ENCODE assay signal across 22 mouse cellular contexts in the genomic region with DNA sequence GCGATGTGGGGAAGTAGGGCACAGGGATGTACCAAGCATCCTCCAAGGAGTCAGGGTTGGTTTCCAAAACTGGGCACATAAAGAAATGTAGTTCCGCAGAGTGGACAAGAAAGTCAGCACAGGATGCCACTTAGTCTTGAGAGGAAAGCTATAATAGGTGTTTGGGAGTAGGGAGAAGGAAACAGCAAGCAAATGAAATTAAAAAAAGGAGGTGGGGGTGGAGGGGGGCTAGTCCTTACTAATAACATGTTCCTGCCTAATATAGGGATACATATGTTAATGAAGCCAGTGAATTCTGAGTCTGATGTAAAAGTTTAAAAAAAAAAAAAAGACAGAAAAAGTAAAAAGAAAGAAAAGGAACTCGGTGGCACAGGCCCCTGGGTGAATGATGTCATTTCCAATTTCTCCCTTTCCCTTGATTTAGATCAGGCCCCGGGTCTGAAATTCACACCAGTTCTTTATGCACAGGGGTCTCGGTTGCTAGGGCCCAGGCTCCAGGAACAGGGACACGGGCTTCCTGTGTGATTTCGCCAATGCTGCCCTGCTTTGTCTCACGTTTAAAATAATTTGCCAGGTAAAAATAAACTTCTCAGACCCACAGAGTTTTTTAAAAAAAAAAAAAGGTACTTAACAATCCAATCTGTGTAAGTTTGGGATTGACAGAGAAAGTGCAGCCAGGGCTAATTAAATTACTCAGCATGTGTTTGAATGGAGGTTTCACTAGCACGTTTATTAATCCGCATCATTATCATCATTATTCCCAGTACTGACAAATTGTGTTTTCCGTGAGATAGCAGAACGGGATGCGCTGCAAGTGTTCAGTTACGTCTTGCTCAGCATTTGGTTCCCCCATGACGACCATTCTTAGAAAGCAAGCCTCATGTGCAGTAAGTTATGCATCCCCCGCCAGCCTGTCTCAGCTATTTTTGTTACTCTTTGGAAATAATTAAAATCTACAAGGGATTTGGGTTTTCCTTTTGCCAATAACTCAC.
DNase-seq lines count a peak whose midpoint lies in the region; ATAC-seq and TF ChIP-seq lines count a peak whose summit lies in the region.
"Had no signal": no experiment of that assay in that cellular context is flagged by ENCODE, and none has a peak within 500 bp of the region (broad histone marks: within the 10 kb centered on the region; RNA-seq: fewer than 3 reads in every experiment).

No protein-coding gene starts in this region.

- no peak overlapping the region; the same call in 1 of the 2 replicates for H3K27ac ChIP-seq in embryonic facial prominence, embryonic 11.5 days (replicated peaks; ENCODE audit: low read depth, low read length)
- peak overlapping the region; percentile 31 for H3K27ac ChIP-seq in forebrain, embryonic 15.5 days (replicated peaks)
- H3K27ac ChIP-seq in midbrain, embryonic 16.5 days (ENCODE audit: low read length), result no peak overlapping the region
- no peak overlapping the region for H3K27ac ChIP-seq in lung, postnatal 0 days (ENCODE audit: low read length)
- H3K27ac ChIP-seq: embryonic facial prominence, embryonic 15.5 days; layer of hippocampus, adult 2 months; liver, embryonic 12.5 days; lung, embryonic 15.5 days; stomach, embryonic 15.5 days had no signal

- DNase-seq in layer of hippocampus, adult 9-10 months (ENCODE audit: low spot score), result peak; percentile 3
- DNase-seq in layer of hippocampus, postnatal 10 days (ENCODE audit: low spot score in 2 of 2), result no peak
- DNase-seq in embryonic facial prominence, embryonic 11.5 days (ENCODE audit: low spot score), result peak; percentile 71
- no peak for DNase-seq in liver
- no peak for DNase-seq in lung, postnatal 0 days (ENCODE audit: low spot score)
- DNase-seq in urinary bladder, postnatal 14 days (ENCODE audit: low spot score), result no peak
- DNase-seq: adrenal gland, postnatal 10 days; cerebellum, adult 8-10 months; gastrocnemius, postnatal 25 days; heart, postnatal 36 days; thymus, postnatal 14 days had no signal

- H3K4me3 ChIP-seq in embryonic facial prominence, embryonic 11.5 days (ENCODE audit: low read depth, low read length), result no peak overlapping the region
- H3K4me3 ChIP-seq in forebrain, embryonic 15.5 days, result no peak overlapping the region
- H3K4me3 ChIP-seq in midbrain, embryonic 16.5 days (ENCODE audit: low read depth, low read length), result no peak overlapping the region
- H3K4me3 ChIP-seq in lung, postnatal 0 days (ENCODE audit: low read depth, low read length), result no peak overlapping the region
- H3K4me3 ChIP-seq: embryonic facial prominence, embryonic 15.5 days; heart, embryonic 12.5 days; layer of hippocampus, adult 2 months; liver, embryonic 12.5 days; lung, embryonic 15.5 days; megakaryocyte, embryonic 14.5 days; stomach, embryonic 15.5 days had no signal

- WGBS in embryonic facial prominence, embryonic 11.5 days, result 48% methylated on average over 16 of the region's 16 CpGs
- WGBS in forebrain, embryonic 15.5 days, result 23% methylated on average over 16 of the region's 16 CpGs
- WGBS in midbrain, embryonic 16.5 days, result 45% methylated on average over 16 of the region's 16 CpGs
- WGBS in lung, postnatal 0 days, result 75% methylated on average over 16 of the region's 16 CpGs

- H3K4me2 ChIP-seq in embryonic facial prominence, embryonic 11.5 days (ENCODE audit: low read depth, low read length), result no peak overlapping the region
- no peak overlapping the region for H3K4me2 ChIP-seq in forebrain, embryonic 15.5 days (replicated peaks)
- H3K4me2 ChIP-seq in midbrain, embryonic 16.5 days (ENCODE audit: low read length), result no peak overlapping the region
- no peak overlapping the region for H3K4me2 ChIP-seq in lung, postnatal 0 days (replicated peaks; ENCODE audit: low read depth, low read length)
- H3K4me2 ChIP-seq: embryonic facial prominence, embryonic 15.5 days; heart, embryonic 12.5 days; liver, embryonic 12.5 days; lung, embryonic 15.5 days; stomach, embryonic 15.5 days had no signal

- TF ChIP-seq CTCF in lung, postnatal 0 days (IDR thresholded peaks at IDR 0.05), result no peak

- H3K9me3 ChIP-seq in embryonic facial prominence, embryonic 11.5 days (replicated peaks; ENCODE audit: control insufficient read depth, low read length), result no peaks in the 10 kb centered on the region
- no peaks in the 10 kb centered on the region for H3K9me3 ChIP-seq in forebrain, embryonic 15.5 days
- H3K9me3 ChIP-seq in midbrain, embryonic 16.5 days (replicated peaks; ENCODE audit: control insufficient read depth, low read length, poor library complexity, severe bottlenecking), result no peaks in the 10 kb centered on the region
- H3K9me3 ChIP-seq in lung, postnatal 0 days (ENCODE audit: low read length), result no peaks in the 10 kb centered on the region
- H3K9me3 ChIP-seq: embryonic facial prominence, embryonic 15.5 days; G1E; heart, embryonic 12.5 days; liver, embryonic 12.5 days; lung, embryonic 15.5 days; stomach, embryonic 15.5 days had no signal

- no peaks in the 10 kb centered on the region for H3K4me1 ChIP-seq in embryonic facial prominence, embryonic 11.5 days (ENCODE audit: control insufficient read depth, insufficient read depth, low read length)
- H3K4me1 ChIP-seq in forebrain, embryonic 15.5 days, result peaks cover 19% of the 10 kb centered on the region
- peaks cover 8% of the 10 kb centered on the region; the same call in 1 of the 2 replicates for H3K4me1 ChIP-seq in midbrain, embryonic 16.5 days (ENCODE audit: control insufficient read depth, insufficient read depth, low read length)
- no peaks in the 10 kb centered on the region for H3K4me1 ChIP-seq in lung, postnatal 0 days (ENCODE audit: insufficient read depth, low read depth, low read length)
- H3K4me1 ChIP-seq: embryonic facial prominence, embryonic 15.5 days; heart, embryonic 12.5 days; liver, embryonic 12.5 days; lung, embryonic 15.5 days; megakaryocyte, embryonic 14.5 days; stomach, embryonic 15.5 days had no signal

- H3K9ac ChIP-seq in embryonic facial prominence, embryonic 11.5 days (replicated peaks; ENCODE audit: low read length), result no peak overlapping the region
- H3K9ac ChIP-seq in forebrain, embryonic 15.5 days (replicated peaks), result no peak overlapping the region
- H3K9ac ChIP-seq in midbrain, embryonic 16.5 days (ENCODE audit: low read depth, low read length), result no peak overlapping the region
- no peak overlapping the region for H3K9ac ChIP-seq in lung, postnatal 0 days (replicated peaks; ENCODE audit: low read depth)
- H3K9ac ChIP-seq: embryonic facial prominence, embryonic 15.5 days; heart, embryonic 12.5 days; liver, embryonic 12.5 days; lung, embryonic 15.5 days; stomach, embryonic 15.5 days had no signal

- no peak for ATAC-seq in embryonic facial prominence, embryonic 11.5 days (replicated peaks; ENCODE audit: insufficient number of reproducible peaks, low FRiP score, low TSS enrichment, low read depth)
- ATAC-seq in forebrain, embryonic 15.5 days (replicated peaks), result peak; percentile 65
- ATAC-seq in midbrain, embryonic 16.5 days, result 0 out of 2 replicates have a peak, but pooled peaks have one; percentile 42
- no peak for ATAC-seq in lung, postnatal 0 days
- ATAC-seq: inflammation-experienced regulatory T-cells, adult 6 months; liver, embryonic 12.5 days had no signal

- no peak for TF ChIP-seq EP300 in lung, postnatal 0 days (IDR thresholded peaks at IDR 0.05)

- no peaks in the 10 kb centered on the region for H3K27me3 ChIP-seq in embryonic facial prominence, embryonic 11.5 days (ENCODE audit: control insufficient read depth, insufficient read depth, low read length)
- H3K27me3 ChIP-seq in forebrain, embryonic 15.5 days, result no peaks in the 10 kb centered on the region
- H3K27me3 ChIP-seq in midbrain, embryonic 16.5 days (ENCODE audit: control insufficient read depth, insufficient read depth, low read depth, low read length), result no peaks in the 10 kb centered on the region
- no peaks in the 10 kb centered on the region for H3K27me3 ChIP-seq in lung, postnatal 0 days (replicated peaks; ENCODE audit: insufficient read depth, low read length)
- H3K27me3 ChIP-seq: liver, embryonic 12.5 days; lung, embryonic 15.5 days; megakaryocyte, embryonic 14.5 days; stomach, embryonic 15.5 days had no signal

- no peaks in the 10 kb centered on the region for H3K36me3 ChIP-seq in embryonic facial prominence, embryonic 11.5 days (replicated peaks; ENCODE audit: control insufficient read depth, insufficient read depth, low read depth, low read length)
- no peaks in the 10 kb centered on the region for H3K36me3 ChIP-seq in forebrain, embryonic 15.5 days
- H3K36me3 ChIP-seq in midbrain, embryonic 16.5 days (ENCODE audit: control insufficient read depth, insufficient read depth, low read length), result no peaks in the 10 kb centered on the region
- no peaks in the 10 kb centered on the region for H3K36me3 ChIP-seq in lung, postnatal 0 days (ENCODE audit: insufficient read depth, low read length)
- H3K36me3 ChIP-seq: embryonic facial prominence, embryonic 15.5 days; G1E; heart, embryonic 12.5 days; liver, embryonic 12.5 days; lung, embryonic 15.5 days; stomach, embryonic 15.5 days had no signal

Comparison
In these comparisons a context has a peak if more than half of its experiments do, and no peak if none do; other contexts are left out.
1. DNase-seq: peak in layer of hippocampus, adult 9-10 months (single experiment) and embryonic facial prominence, embryonic 11.5 days (single experiment); none in layer of hippocampus, postnatal 10 days (0 of 2), liver (single experiment), lung, postnatal 0 days (single experiment) and urinary bladder, postnatal 14 days (single experiment).
2. ATAC-seq: peak in forebrain, embryonic 15.5 days (single experiment) and midbrain, embryonic 16.5 days (single experiment); none in embryonic facial prominence, embryonic 11.5 days (single experiment) and lung, postnatal 0 days (single experiment).